Mouse (Mus musculus): ENCODE data around the gene Ppm1h.

GRCm38 (mm10) chr10:122800003-122800731 is 121.6 kb downstream of the Ppm1h start:
- no peak for TF ChIP-seq CTCF (IDR thresholded peaks at IDR 0.05; ENCODE audit: control insufficient read depth, insufficient read depth, low read length)
- TF ChIP-seq POLR2A (IDR thresholded peaks at IDR 0.05; ENCODE audit: borderline replicate concordance, control insufficient read depth, low read depth, low read length): no peak

All from bone marrow, adult 2 months (tissue).